Mouse (Mus musculus): ENCODE data around the gene Ctdsp2.
A peak's percentile ranks its signal among the peaks of the same experiment; 100 is the strongest.

The Ctdsp2 gene

GRCm38 (mm10) chr10:127041774-127042338 is 63.3 kb downstream of the Ctdsp2 start:
- peak; percentile 77 for DNase-seq (ENCODE audit: low read depth, low spot score)

GRCm38 (mm10) chr10:127042468-127043115 is 64.1 kb downstream of the Ctdsp2 start:
- no peak for DNase-seq (ENCODE audit: low read depth, low spot score)

- DNase-seq (ENCODE audit: low read depth, low spot score), result no peak
These were observed 64.7 kb downstream of the Ctdsp2 start for GRCm38 (mm10) chr10:127043187-127043586.

- DNase-seq (ENCODE audit: low read depth, low spot score), result no peak
These were observed 69.4 kb downstream of the Ctdsp2 start, which contains the start of gene Cyp27b1 for GRCm38 (mm10) chr10:127047954-127048353. Gene Cyp27b1, plus strand, starts transcription at chr10:127048250.

- DNase-seq (ENCODE audit: low read depth, low spot score), result no peak
These were observed 70.3 kb downstream of the Ctdsp2 start for GRCm38 (mm10) chr10:127048608-127049394.
